ENCODE assay signal across 16 mouse cellular contexts in the genomic region with DNA sequence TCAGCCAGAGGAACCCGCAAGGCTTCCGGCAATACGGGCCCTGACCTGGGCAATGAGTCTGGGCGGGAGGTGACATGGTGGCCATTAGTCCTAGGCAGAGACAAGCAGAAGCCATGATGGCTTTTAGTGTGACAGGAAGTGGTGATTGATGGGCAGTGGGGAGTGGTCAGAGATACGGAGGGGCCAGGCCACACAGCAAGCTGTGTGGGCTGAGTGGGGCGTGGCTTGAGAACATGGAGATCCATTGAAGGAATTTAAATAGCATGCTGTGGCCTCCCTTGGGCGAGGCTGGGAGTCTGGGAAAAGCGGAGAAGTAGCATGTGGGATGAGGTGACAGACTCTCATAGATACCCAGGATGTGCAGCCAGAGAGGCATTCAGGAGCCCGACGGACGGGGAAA. TPM values are rescaled to one million over a fixed set of nuclear protein-coding genes. Genes with fewer than 3 reads are reported as not detected.
"Had no signal": no experiment of that assay in that cellular context is flagged by ENCODE, and none has a peak within 500 bp of the region (broad histone marks: within the 10 kb centered on the region; RNA-seq: fewer than 3 reads in every experiment).

No protein-coding gene starts in this region.

- DNase-seq: kidney, adult 2 months; kidney, postnatal 25 days; left cerebral cortex, postnatal 4 days; lung, adult 2 months; lung, postnatal 14 days; right cerebral cortex, postnatal 14 days; thymus, postnatal 4 days had no signal

- ATAC-seq: midbrain, embryonic 16.5 days had no signal

- H3K9me3 ChIP-seq: limb, embryonic 13.5 days; liver, embryonic 15.5 days had no signal

- H3K4me2 ChIP-seq: limb, embryonic 13.5 days; liver, embryonic 15.5 days; midbrain, embryonic 12.5 days; neural tube, embryonic 13.5 days had no signal

- H3K4me3 ChIP-seq: limb, embryonic 13.5 days; liver, embryonic 15.5 days; megakaryocyte, embryonic 14.5 days; midbrain, embryonic 12.5 days; neural tube, embryonic 13.5 days had no signal

- H3K9ac ChIP-seq: limb, embryonic 13.5 days; liver, embryonic 15.5 days; midbrain, embryonic 12.5 days; neural tube, embryonic 13.5 days had no signal

- H3K27ac ChIP-seq: limb, embryonic 13.5 days; liver, embryonic 15.5 days; macrophage; midbrain, embryonic 12.5 days; neural tube, embryonic 13.5 days; stomach, postnatal 0 days had no signal

- H3K27me3 ChIP-seq: limb, embryonic 13.5 days; liver, embryonic 15.5 days; midbrain, embryonic 12.5 days; neural tube, embryonic 13.5 days had no signal

- H3K36me3 ChIP-seq: limb, embryonic 13.5 days; liver, embryonic 15.5 days; midbrain, embryonic 12.5 days; neural tube, embryonic 13.5 days had no signal

- H3K4me1 ChIP-seq: limb, embryonic 13.5 days; midbrain, embryonic 12.5 days; neural tube, embryonic 13.5 days had no signal

RNA-seq across cellular contexts. Expression of gene Asgr2, which starts 5.0 kb away (rescaled TPM):
- polyA plus RNA-seq: limb, embryonic 13.5 days; midbrain, embryonic 12.5 days; midbrain, embryonic 16.5 days; neural tube, embryonic 13.5 days had no signal

RNA-seq across cellular contexts. Expression of gene Asgr1, which starts 43.5 kb away (rescaled TPM):
- polyA plus RNA-seq: macrophage; small intestine, adult 2 months had no signal
